Mouse (Mus musculus) G1E-ER4 (cell line): ENCODE results near the gene Gm13285. TPM values are rescaled to one million over a fixed set of nuclear protein-coding genes. Genes with fewer than 3 reads are reported as not detected.
"Not testable (repeated sequence)": the region's sequence is repeated elsewhere in the genome, so short reads cannot be mapped to it uniquely, and the experiment has no call there.

Experiments
- GATA1 ChIP-seq: IDR thresholded peaks from one replicate; pipeline ENCODE4 v1.8.0; 2012; ENCODE audit warnings: low read length, inconsistent platforms
- polyA plus RNA-seq: library from polyadenylated mRNA; stranded (reverse); fragments of >175 nt; gene quantifications from 2 replicates; pipeline ENCODE4 v1.2.3, GENCODE M21; 2012

Gene Gm13285
- not detected in 2 replicates for polyA plus RNA-seq

DNA sequence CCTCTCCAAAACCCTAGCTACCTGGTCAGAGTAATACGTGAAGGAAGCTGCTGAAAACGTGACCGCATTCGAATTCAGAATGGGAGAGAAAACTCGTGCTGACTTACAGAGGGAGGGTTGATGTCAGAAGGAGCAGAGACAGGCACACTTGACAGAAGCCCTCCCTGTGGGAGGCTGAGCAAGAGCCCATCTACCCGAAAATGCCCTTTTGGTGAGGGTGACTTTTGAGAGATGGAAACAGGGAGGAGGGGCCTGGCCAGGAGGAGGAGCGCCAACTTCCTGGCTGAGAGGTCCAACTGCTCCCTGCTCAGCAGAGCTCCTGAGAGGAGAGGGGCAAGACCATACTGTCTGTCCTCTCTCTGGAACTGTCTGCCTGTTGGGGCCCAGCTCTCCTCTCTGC is at the start of gene Gm13285:
Gene Gm13285, plus strand, starts transcription at position 301 of the 400 bp plus-strand sequence.
- TF ChIP-seq GATA1 = not testable (repeated sequence)

DNA sequence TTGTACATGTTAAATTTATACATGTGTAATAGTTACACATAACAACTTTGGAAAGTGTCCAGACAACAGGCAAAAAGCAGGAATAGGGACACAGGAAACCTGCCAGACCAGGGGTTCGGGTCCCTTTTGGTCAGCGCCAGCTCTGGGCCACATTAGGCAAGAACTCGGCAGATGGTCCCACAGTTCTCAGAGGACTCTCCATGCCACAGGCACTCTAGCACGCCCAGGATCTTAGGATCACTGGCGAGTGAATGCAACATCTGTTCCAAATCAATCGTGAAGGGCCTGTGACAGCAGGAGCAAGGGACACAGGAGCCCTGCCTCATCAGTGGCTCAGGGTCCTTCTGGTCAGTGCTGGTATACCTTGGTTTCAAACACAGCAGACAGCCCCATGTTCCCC is 49.5 kb upstream of the Gm13285 start:
- no peak for TF ChIP-seq GATA1

DNA sequence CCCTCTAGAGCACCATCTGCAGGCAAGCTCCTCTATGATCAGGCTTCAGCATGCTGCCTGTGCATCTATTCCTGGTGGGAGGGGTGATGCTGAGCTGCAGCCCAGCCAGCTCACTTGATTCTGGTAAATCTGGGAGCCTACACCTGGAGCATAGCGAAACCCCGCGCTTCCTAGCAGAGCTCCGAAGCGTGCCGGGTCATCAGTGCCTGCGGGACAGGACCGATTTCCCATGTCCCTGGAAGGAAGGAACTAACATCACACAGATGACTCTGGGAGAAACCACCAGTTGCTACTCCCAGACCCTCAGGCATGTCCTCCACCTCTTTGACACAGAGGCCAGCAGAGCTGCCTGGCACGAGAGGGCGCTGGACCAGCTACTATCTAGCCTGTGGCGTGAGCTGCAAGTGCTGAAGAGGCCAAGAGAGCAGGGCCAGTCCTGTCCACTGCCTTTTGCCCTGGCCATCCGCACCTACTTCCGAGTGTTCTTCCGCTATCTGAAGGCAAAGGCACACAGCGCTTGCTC is 44.6 kb upstream of the Gm13285 start, which contains the start of gene Gm13271:
Gene Gm13271, plus strand, starts transcription at position 51 of the 523 bp plus-strand sequence.
- TF ChIP-seq GATA1 = not testable (repeated sequence)

DNA sequence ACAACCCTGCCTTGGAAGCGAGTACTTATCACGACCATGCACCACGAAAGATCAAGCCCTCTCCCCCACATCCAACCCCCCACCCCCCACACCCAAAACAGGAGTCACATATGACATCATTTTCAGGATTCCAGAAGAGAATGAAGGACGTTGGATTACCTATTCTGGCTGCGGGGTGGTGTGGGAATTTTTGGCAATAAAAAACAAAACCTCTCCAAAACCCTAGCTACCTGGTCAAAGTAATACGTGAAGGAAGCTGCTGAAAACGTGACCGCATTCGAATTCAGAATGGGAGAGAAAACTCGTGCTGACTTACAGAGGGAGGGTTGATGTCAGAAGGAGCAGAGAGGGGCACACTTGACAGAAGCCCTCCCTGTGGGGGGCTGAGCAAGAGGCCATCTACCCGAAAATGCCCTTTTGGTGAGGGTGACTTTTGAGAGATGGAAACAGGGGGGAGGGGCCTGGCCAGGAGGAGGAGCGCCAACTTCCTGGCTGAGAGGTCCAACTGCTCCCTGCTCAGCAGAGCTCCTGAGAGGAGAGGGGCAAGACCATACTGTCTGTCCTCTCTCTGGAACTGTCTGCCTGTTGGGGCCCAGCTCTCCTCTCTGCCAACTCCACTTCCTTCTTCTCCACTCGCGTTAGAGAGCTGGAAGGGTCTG is 39.7 kb upstream of the Gm13285 start, which contains the start of gene Gm13283:
Gene Gm13283, plus strand, starts transcription at position 510 of the 659 bp plus-strand sequence.
- TF ChIP-seq GATA1 = not testable (repeated sequence)

DNA sequence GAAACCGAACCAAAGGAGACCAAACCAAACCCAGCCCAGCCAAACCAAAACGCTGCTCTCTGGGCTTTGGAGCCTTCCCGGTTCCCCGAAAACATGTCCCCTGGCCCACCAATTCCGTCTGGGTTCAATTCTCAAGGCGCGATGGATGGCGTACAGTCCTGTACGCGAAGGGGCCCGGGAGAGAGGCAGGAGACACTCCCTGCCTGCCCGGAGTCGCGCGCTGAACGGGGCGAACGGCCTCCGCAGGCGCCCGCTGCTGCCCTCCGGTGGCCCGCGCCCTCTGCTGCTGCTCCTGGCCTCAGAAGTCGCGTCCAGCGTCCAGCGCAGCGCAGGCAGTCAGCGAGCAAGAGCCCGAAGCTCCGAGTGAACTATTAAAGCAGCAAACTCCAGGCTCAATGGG is 25.9 kb upstream of the Gm13285 start, which contains the start of gene Gm13290:
Gene Gm13290, plus strand, starts transcription at position 301 of the 400 bp plus-strand sequence.
- TF ChIP-seq GATA1 = not testable (repeated sequence)

DNA sequence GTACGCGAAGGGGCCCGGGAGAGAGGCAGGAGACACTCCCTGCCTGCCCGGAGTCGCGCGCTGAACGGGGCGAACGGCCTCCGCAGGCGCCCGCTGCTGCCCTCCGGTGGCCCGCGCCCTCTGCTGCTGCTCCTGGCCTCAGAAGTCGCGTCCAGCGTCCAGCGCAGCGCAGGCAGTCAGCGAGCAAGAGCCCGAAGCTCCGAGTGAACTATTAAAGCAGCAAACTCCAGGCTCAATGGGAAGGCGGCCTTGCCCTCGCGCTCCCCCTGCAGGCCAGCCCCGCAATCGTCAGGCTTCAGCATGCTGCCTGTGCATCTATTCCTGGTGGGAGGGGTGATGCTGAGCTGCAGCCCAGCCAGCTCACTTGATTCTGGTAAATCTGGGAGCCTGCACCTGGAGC is 22.8 kb upstream of the Gm13285 start, which contains the start of gene Gm13289:
Gene Gm13289, plus strand, starts transcription at position 301 of the 400 bp plus-strand sequence.
- not testable (repeated sequence) for TF ChIP-seq GATA1

DNA sequence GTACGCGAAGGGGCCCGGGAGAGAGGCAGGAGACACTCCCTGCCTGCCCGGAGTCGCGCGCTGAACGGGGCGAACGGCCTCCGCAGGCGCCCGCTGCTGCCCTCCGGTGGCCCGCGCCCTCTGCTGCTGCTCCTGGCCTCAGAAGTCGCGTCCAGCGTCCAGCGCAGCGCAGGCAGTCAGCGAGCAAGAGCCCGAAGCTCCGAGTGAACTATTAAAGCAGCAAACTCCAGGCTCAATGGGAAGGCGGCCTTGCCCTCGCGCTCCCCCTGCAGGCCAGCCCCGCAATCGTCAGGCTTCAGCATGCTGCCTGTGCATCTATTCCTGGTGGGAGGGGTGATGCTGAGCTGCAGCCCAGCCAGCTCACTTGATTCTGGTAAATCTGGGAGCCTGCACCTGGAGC is 19.9 kb upstream of the Gm13285 start, which contains the start of gene Gm13272:
Gene Gm13272, plus strand, starts transcription at position 301 of the 400 bp plus-strand sequence.
- not testable (repeated sequence) for TF ChIP-seq GATA1

DNA sequence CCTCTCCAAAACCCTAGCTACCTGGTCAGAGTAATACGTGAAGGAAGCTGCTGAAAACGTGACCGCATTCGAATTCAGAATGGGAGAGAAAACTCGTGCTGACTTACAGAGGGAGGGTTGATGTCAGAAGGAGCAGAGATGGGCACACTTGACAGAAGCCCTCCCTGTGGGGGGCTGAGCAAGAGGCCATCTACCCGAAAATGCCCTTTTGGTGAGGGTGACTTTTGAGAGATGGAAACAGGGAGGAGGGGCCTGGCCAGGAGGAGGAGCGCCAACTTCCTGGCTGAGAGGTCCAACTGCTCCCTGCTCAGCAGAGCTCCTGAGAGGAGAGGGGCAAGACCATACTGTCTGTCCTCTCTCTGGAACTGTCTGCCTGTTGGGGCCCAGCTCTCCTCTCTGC is 17.6 kb upstream of the Gm13285 start, which contains the start of gene Ifnz:
Gene Ifnz, plus strand, starts transcription at position 301 of the 400 bp plus-strand sequence.
- TF ChIP-seq GATA1 = not testable (repeated sequence)

DNA sequence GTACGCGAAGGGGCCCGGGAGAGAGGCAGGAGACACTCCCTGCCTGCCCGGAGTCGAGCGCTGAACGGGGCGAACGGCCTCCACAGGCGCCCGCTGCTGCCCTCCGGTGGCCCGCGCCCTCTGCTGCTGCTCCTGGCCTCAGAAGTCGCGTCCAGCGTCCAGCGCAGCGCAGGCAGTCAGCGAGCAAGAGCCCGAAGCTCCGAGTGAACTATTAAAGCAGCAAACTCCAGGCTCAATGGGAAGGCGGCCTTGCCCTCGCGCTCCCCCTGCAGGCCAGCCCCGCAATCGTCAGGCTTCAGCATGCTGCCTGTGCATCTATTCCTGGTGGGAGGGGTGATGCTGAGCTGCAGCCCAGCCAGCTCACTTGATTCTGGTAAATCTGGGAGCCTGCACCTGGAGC is 14.1 kb upstream of the Gm13285 start, which contains the start of gene Gm13276:
Gene Gm13276, plus strand, starts transcription at position 301 of the 400 bp plus-strand sequence.
- not testable (repeated sequence) for TF ChIP-seq GATA1

DNA sequence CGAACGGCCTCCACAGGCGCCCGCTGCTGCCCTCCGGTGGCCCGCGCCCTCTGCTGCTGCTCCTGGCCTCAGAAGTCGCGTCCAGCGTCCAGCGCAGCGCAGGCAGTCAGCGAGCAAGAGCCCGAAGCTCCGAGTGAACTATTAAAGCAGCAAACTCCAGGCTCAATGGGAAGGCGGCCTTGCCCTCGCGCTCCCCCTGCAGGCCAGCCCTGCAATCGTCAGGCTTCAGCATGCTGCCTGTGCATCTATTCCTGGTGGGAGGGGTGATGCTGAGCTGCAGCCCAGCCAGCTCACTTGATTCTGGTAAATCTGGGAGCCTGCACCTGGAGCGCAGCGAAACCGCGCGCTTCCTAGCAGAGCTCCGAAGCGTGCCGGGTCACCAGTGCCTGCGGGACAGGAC is 11.1 kb upstream of the Gm13285 start, which contains the start of gene Gm13277:
Gene Gm13277, plus strand, starts transcription at position 231 of the 400 bp plus-strand sequence.
- not testable (repeated sequence) for TF ChIP-seq GATA1

DNA sequence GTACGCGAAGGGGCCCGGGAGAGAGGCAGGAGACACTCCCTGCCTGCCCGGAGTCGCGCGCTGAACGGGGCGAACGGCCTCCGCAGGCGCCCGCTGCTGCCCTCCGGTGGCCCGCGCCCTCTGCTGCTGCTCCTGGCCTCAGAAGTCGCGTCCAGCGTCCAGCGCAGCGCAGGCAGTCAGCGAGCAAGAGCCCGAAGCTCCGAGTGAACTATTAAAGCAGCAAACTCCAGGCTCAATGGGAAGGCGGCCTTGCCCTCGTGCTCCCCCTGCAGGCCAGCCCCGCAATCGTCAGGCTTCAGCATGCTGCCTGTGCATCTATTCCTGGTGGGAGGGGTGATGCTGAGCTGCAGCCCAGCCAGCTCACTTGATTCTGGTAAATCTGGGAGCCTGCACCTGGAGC is 8.2 kb upstream of the Gm13285 start, which contains the start of gene Gm13278:
Gene Gm13278, plus strand, starts transcription at position 301 of the 400 bp plus-strand sequence.
- not testable (repeated sequence) for TF ChIP-seq GATA1

DNA sequence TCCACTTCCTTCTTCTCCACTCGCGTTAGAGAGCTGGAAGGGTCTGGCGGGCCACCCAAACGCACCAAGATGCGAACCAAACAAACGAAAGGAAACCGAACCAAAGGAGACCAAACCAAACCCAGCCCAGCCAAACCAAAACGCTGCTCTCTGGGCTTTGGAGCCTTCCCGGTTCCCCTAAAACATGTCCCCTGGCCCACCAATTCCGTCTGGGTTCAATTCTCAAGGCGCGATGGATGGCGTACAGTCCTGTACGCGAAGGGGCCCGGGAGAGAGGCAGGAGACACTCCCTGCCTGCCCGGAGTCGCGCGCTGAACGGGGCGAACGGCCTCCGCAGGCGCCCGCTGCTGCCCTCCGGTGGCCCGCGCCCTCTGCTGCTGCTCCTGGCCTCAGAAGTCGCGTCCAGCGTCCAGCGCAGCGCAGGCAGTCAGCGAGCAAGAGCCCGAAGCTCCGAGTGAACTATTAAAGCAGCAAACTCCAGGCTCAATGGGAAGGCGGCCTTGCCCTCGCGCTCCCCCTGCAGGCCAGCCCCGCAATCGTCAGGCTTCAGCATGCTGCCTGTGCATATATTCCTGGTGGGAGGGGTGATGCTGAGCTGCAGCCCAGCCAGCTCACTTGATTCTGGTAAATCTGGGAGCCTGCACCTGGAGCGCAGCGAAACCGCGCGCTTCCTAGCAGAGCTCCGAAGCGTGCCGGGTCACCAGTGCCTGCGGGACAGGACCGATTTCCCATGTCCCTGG is 5.4 kb upstream of the Gm13285 start, which contains the start of gene Gm13275:
Gene Gm13275, plus strand, starts transcription at position 552 of the 740 bp plus-strand sequence.
- not testable (repeated sequence) for TF ChIP-seq GATA1

DNA sequence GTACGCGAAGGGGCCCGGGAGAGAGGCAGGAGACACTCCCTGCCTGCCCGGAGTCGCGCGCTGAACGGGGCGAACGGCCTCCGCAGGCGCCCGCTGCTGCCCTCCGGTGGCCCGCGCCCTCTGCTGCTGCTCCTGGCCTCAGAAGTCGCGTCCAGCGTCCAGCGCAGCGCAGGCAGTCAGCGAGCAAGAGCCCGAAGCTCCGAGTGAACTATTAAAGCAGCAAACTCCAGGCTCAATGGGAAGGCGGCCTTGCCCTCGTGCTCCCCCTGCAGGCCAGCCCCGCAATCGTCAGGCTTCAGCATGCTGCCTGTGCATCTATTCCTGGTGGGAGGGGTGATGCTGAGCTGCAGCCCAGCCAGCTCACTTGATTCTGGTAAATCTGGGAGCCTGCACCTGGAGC is 2.4 kb upstream of the Gm13285 start, which contains the start of gene Gm13279:
Gene Gm13279, plus strand, starts transcription at position 301 of the 400 bp plus-strand sequence.
- TF ChIP-seq GATA1 = not testable (repeated sequence)

DNA sequence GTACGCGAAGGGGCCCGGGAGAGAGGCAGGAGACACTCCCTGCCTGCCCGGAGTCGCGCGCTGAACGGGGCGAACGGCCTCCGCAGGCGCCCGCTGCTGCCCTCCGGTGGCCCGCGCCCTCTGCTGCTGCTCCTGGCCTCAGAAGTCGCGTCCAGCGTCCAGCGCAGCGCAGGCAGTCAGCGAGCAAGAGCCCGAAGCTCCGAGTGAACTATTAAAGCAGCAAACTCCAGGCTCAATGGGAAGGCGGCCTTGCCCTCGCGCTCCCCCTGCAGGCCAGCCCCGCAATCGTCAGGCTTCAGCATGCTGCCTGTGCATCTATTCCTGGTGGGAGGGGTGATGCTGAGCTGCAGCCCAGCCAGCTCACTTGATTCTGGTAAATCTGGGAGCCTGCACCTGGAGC is 3.5 kb downstream of the Gm13285 start, which contains the start of gene Gm13287:
Gene Gm13287, plus strand, starts transcription at position 301 of the 400 bp plus-strand sequence.
- not testable (repeated sequence) for TF ChIP-seq GATA1

DNA sequence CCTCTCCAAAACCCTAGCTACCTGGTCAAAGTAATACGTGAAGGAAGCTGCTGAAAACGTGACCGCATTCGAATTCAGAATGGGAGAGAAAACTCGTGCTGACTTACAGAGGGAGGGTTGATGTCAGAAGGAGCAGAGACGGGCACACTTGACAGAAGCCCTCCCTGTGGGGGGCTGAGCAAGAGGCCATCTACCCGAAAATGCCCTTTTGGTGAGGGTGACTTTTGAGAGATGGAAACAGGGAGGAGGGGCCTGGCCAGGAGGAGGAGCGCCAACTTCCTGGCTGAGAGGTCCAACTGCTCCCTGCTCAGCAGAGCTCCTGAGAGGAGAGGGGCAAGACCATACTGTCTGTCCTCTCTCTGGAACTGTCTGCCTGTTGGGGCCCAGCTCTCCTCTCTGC is 5.8 kb downstream of the Gm13285 start, which contains the start of gene Gm13288:
Gene Gm13288, plus strand, starts transcription at position 301 of the 400 bp plus-strand sequence.
- TF ChIP-seq GATA1 = not testable (repeated sequence)
